Mouse (Mus musculus) mouse trophoblast stem cell (cell line): ENCODE data around the gene Olfr1394.

Experiments used
- in situ Hi-C, 2 experiments: fragments of 300-500 bp; cut with MseI, MboI; formaldehyde crosslinking; loops; 2 replicates in 1 of 2; 3 replicates in 1 of 2; pipeline ENCODE4 v1.15.1; 2025

The Olfr1394 gene

DNA sequence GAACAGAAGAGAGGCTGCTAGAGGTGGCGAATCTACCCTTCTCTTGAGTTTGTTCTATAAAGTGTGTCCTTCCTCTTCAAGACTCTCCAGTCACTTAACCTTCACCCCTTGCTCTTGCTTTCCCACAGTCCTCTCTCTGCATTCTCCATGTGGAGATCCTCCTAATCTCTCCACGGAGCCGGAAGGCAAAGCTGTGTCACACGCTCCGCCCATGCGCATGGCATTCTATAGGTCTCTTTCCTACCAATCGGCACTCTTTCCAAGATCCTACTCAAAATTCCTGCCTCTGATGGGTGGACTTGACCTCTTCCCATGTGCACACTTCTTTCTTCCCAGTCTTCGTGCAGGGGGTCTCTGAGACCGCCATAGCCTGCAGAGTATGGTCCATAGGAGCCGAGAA lies 33.5 kb downstream of the Olfr1394 start:
- in situ Hi-C loops, result loop anchor here (5.0 to 25.0 kb wide), 3 partner anchors 85 to 350 kb away; partner anchors contain the start of genes Olfr1381 (in 1 of the 2) and Olfr1382 (in 1 of the 2)

GRCm38 (mm10) chr11:49189737-49190136 lies 35.6 kb downstream of the Olfr1394 start:
- in situ Hi-C loops, result loop anchor here (5.0 to 25.0 kb wide), 3 partner anchors 83 to 348 kb away; partner anchors contain the start of genes Olfr1381 (in 1 of the 2) and Olfr1382 (in 1 of the 2)

- in situ Hi-C loops, result loop anchor here in 1 of 2 experiments (5.0 to 25.0 kb wide), 2 partner anchors 81 to 346 kb away; partner anchors contain the start of genes Olfr1381 and Olfr1382
Measured at GRCm38 (mm10) chr11:49191083-49191482, 36.9 kb downstream of the Olfr1394 start.

DNA sequence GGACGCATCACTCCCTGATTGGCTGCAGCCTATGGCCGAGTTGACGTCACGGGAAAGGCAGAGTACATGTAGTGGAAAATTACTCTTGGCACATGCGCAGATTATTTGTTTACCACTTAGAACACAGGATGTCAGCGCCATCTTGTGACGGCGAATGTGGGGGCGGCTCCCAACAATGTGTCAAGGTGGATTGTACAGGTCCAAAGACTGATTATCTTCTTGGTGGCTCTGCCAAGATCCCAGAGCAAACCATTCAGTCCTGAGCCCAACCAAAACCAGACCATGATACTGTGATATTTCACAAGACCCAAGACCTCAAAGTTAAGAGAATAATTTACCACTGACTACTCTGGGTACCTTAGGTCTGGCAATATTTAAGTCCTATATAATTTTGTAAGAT lies 40.6 kb downstream of the Olfr1394 start:
- in situ Hi-C loops, result loop anchor here in 1 of 2 experiments (5.0 to 25.0 kb wide), 2 partner anchors 78 to 343 kb away; partner anchors contain the start of genes Olfr1381 and Olfr1382

DNA sequence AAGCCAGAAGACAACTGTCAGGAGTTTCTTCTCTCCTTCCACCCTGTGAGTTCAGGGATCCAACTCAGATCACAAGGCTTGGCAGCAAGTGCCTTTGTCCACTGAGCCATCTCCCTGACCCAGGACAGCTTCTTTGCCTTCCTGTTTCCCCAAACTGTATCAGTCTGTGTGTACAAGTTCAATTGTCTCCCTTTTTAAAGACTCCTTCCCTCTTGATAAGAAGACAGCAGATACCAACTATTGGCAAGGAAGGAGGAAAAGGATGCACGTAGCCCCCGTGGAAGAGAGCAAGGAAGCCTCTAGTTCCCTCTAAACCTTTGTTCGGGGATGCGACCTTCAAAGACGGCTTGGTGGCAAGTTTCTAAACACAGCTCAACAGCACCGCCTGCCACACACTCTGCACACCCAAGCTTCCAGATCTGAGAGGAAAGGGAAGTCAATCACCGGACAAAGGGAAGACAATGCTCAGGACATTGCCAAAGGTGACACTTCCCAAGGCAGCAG lies 41.7 kb downstream of the Olfr1394 start:
- in situ Hi-C loops, result loop anchor here in 1 of 2 experiments (25.0 kb wide), 1 partner anchor 341 kb away; the partner anchor contains the start of genes Olfr1381 and Olfr1382

DNA sequence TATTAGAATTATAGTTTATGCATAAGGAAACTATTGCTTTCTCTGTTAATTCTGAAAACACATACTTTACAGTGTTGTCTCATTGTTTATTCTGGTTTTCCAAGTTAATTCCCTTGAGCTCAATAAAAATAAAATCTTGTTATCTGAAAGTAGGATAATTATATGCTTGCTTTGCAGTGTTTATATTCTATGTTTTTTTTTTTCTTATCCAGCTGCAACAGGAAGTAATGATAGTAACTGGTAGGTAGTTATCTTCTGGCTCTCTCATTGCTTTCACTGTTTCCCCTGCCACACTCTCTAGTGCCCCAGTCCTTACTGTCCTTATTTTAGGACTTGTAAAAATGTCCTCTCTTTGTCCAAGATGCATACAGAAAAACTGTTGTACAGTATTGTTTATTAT lies 46.5 kb downstream of the Olfr1394 start:
- in situ Hi-C loops, result loop anchor here in 1 of 2 experiments (5.0 kb wide), 1 partner anchor 42 kb away; the partner anchor contains the start of gene Mgat1

DNA sequence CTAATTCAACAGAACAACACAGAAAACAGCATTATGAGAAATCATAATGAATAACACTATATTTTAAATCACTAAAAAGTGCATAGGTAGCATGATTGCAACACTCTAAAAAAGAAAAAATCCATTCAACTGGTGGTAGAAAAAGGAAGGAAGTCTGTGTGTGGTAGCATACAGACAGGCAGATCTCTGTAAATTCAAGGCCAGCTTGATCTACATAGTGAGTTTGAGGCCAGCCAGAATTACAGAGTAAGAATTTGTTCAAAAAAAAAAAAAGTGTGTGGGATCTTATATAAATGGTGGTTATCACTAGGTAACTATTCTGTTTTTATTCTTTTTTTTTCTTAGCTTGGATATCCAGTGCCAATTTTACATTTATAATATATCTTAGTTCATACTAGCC lies 47.0 kb downstream of the Olfr1394 start:
- in situ Hi-C loops, result loop anchor here in 1 of 2 experiments (5.0 kb wide), 1 partner anchor 41 kb away; the partner anchor contains the start of gene Mgat1

DNA sequence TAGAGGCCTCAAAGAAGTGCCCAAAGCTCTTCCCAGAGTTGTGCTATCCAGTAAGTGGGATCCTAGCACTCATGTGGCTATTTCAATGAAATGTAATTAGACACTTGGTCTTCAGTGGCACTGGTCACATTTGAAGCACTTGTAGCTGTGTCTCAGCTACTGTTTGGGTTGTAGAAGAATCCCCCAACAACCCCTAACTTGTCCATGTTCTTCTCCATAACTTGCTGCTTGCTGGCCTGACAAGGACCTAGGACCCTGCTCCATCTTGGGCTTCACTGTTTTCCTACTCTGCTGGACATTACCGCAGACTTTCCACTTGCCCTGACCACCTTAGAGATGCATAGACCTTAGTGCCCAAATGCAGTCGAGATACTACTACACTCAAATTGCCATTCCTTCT lies 47.9 kb downstream of the Olfr1394 start:
- in situ Hi-C loops, result loop anchor here in 1 of 2 experiments (5.0 kb wide), 1 partner anchor 40 kb away; the partner anchor contains the start of gene Mgat1

DNA sequence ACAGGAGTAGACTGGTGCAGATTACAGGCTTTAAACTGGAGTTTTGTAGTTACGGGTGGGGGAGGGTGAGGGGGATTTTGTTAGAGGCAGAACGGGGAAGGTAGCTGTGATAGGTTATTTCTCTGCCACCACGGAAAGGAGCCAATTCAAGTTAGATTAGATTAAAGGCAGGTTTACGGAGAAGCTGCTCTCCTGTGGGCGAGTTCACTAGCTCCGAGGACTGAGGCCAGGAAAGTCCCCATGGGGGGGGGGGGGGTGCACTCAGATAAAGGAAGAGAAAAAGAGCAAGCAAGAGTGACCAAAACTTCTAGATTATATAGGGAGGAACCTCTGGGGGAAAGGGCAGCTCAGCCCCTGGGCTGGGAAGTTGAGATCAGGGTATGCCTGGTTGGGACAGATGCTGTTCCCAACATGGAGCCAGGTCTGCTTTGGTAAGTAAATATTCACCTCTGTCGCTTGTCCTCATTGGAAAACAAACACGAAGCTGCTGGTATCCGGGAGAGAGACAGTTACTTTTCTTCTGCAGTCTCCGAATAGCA lies 48.4 kb downstream of the Olfr1394 start:
- in situ Hi-C loops, result loop anchor here in 1 of 2 experiments (5.0 kb wide), 1 partner anchor 40 kb away; the partner anchor contains the start of gene Mgat1

DNA sequence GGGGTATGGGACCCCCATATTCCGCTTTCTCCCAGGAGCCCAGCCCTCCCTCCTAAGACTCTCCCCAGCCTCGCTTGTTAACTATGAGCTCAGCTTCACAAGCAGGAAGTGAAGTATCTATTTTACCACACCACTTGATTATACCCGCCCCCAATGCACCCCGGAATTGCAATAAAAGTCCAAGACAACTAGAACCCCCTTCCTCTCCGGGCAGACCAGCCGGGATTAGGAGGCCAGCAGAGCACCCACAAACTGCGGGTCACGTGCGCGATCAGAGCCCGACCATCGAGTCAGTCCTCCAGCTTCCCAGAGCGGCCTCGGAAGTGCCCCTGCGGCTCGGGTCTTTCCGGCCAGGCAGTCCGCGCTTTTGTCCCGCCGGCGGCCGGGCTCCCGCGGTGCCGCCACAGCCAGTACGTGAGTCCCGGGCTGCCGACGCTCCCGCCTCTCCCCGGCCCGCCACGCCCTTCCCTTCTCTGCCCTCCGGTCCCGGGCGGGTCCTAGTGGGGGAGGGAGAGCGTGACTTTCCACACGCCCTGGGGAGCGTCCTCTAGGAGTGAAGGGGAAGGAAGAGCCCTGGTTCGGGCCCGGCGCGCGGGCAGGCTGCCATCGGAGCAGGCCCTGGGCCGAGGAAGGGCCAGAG lies 49.1 kb downstream of the Olfr1394 start, which contains the start of gene Zfp62:
Zfp62 (plus strand) TSS at position 164 of the 640 bp plus-strand sequence.
- in situ Hi-C loops, result loop anchor here in 1 of 2 experiments (5.0 kb wide), 1 partner anchor 39 kb away; the partner anchor contains the start of gene Mgat1

DNA sequence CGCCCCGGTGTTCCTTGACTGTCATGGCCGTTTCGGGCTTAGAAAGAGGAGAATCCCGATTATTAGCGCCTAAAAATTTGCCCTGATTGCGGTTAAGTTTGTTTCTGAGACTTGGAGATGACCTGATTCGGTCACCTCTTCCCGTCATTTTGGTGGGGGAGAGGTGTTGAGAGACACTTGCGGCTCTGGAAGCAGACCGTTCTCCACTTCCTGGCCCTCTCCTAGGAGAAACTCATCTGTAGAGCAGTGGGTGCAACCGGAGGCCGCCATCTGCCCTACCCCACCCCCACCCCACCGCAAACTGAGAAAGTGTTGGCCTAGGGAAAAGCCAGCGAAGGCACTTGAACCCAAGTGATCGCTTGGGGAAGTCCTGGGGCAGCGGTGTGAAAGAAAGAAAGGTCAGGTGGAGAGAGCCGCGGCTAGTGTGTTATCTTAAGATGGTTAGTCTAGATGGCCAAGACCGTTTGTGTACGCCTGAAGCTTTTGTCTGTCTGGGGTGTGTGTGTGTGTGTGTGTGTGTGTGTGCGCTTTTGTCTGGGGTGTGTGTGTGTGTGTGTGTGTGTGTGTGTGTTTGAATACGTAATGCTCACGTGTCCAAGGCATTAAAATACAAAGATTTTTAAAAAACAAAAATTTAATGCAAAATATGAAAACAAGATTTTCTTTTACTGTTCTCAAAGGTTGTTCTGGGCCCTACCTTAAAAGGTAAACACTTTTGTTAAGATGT lies 49.8 kb downstream of the Olfr1394 start:
- in situ Hi-C loops, result loop anchor here in 1 of 2 experiments (5.0 kb wide), 1 partner anchor 38 kb away; the partner anchor contains the start of gene Mgat1

GRCm38 (mm10) chr11:49205080-49205590 lies 51.0 kb downstream of the Olfr1394 start:
- in situ Hi-C loops, result no loop called here

GRCm38 (mm10) chr11:49207495-49207894 lies 53.3 kb downstream of the Olfr1394 start:
- in situ Hi-C loops, result no loop called here
